Mouse (Mus musculus) bone marrow, adult 2 months (tissue): ENCODE results near the gene Olfr309.

Experiments used
- CTCF ChIP-seq: fragments of 200-500 bp; IDR thresholded peaks from 2 replicates; pipeline ENCODE4 v1.5.1; 2011; ENCODE audit warnings: low read length, control low read depth; ENCODE audit not compliant: control insufficient read depth, insufficient read depth
- POLR2A ChIP-seq: fragments of 200-500 bp; IDR thresholded peaks from 2 replicates; pipeline ENCODE4 v1.6.1; 2011; ENCODE audit warnings: low read depth, mild to moderate bottlenecking, control low read depth, low read length, borderline replicate concordance; ENCODE audit not compliant: control insufficient read depth

DNA sequence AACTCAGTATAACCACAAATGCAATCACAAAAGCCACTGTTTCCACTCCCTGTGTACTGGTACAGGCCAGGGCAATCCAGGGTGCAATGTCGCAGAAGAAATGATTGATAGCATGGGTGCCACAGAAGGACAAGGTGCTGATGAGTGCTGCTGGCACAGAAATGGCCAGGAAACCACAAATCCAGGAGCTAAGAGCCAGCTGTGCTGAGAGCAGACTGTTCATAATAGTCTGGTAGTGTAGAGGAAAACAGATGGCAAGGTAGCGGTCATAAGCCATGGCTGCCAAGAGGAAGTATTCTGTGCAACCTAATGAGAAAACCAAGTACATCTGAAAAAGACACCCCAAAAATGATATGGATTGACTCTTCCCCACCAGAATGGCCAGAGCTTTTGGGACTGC, 7.8 kb upstream of the Olfr309 start:
- TF ChIP-seq CTCF, result no peak
- no peak for TF ChIP-seq POLR2A
